Mouse (Mus musculus) heart, adult 18-20 months (tissue): ENCODE results near the gene Krt14. TPM values are rescaled to one million over a fixed set of nuclear protein-coding genes. Genes with fewer than 3 reads are reported as not detected.
"Not testable (repeated sequence)": the region's sequence is repeated elsewhere in the genome, so short reads cannot be mapped to it uniquely, and the experiment has no call there.

ENCODE experiments used
- DNase-seq, 2 experiments: peaks; one replicate each; pipeline ENCODE4 v3.0.0; 2021 to 2022; ENCODE audit warnings: mixed read lengths in 1 of 2
- long read RNA-seq, 2 experiments: library from polyadenylated mRNA; stranded (forward); transcript quantifications; one replicate each; pipeline ENCODE4 v2.0.0; 2021
- total RNA-seq, 2 experiments: library from RNA; stranded (reverse); gene quantifications; 2 replicates each; pipeline ENCODE4 v1.2.3; 2021

Gene Krt14
- not detected for total RNA-seq
- long read RNA-seq, experiment 1 = 0 reads
- long read RNA-seq, experiment 2 = 0 reads

GRCm38 (mm10) chr11:100207498-100207897 is at the start of gene Krt14:
Krt14 (minus strand) TSS chr11:100207548.
- DNase-seq = no peak

GRCm38 (mm10) chr11:100255514-100255913 is 48.2 kb upstream of the Krt14 start:
- no peak for DNase-seq

GRCm38 (mm10) chr11:100254360-100255090 is 47.2 kb upstream of the Krt14 start:
- no peak for DNase-seq

- DNase-seq = no peak
These were observed 41.6 kb upstream of the Krt14 start, which contains the start of gene Krt16 for GRCm38 (mm10) chr11:100248852-100249465. Krt16 (minus strand) TSS chr11:100248902.

- not testable (repeated sequence) for DNase-seq
These were observed 39.1 kb upstream of the Krt14 start for GRCm38 (mm10) chr11:100246471-100246870.

- DNase-seq = not testable (repeated sequence)
These were observed 32.9 kb upstream of the Krt14 start for GRCm38 (mm10) chr11:100240272-100240671.

GRCm38 (mm10) chr11:100221741-100222140 is 14.4 kb upstream of the Krt14 start:
- no peak for DNase-seq

- DNase-seq = no peak
These were observed 12.0 kb upstream of the Krt14 start for GRCm38 (mm10) chr11:100219304-100219703.

GRCm38 (mm10) chr11:100208542-100208941 is 1.2 kb upstream of the Krt14 start:
- no peak for DNase-seq

- peak in 1 of 2 experiments; percentile 25 for DNase-seq
These were observed 3.9 kb downstream of the Krt14 start for GRCm38 (mm10) chr11:100203448-100203847.

- no peak for DNase-seq
These were observed 4.4 kb downstream of the Krt14 start for GRCm38 (mm10) chr11:100202906-100203305.

GRCm38 (mm10) chr11:100200104-100200820 is 7.1 kb downstream of the Krt14 start:
- peak in 1 of 2 experiments; percentile 11 for DNase-seq

GRCm38 (mm10) chr11:100198666-100199065 is 8.7 kb downstream of the Krt14 start:
- DNase-seq = peak in 1 of 2 experiments; percentile 6

GRCm38 (mm10) chr11:100192992-100193391 is 14.4 kb downstream of the Krt14 start, which contains the start of gene Krt9:
Krt9 (minus strand) TSS chr11:100193246.
- DNase-seq = no peak

- DNase-seq = no peak
These were observed 15.5 kb downstream of the Krt14 start for GRCm38 (mm10) chr11:100191820-100192219.

- no peak for DNase-seq
These were observed 20.6 kb downstream of the Krt14 start for GRCm38 (mm10) chr11:100186736-100187135.

GRCm38 (mm10) chr11:100181725-100182124 is 25.6 kb downstream of the Krt14 start:
- no peak for DNase-seq

GRCm38 (mm10) chr11:100179260-100179659 is 28.1 kb downstream of the Krt14 start:
- DNase-seq = no peak

GRCm38 (mm10) chr11:100178307-100178706 is 29.0 kb downstream of the Krt14 start:
- no peak for DNase-seq

- DNase-seq = no peak
These were observed 30.6 kb downstream of the Krt14 start for GRCm38 (mm10) chr11:100176791-100177190.

GRCm38 (mm10) chr11:100168765-100169762 is 38.3 kb downstream of the Krt14 start:
- DNase-seq = peak; percentile 32 to 78
